ENCODE assay signal across 21 mouse cellular contexts in the genomic region with DNA sequence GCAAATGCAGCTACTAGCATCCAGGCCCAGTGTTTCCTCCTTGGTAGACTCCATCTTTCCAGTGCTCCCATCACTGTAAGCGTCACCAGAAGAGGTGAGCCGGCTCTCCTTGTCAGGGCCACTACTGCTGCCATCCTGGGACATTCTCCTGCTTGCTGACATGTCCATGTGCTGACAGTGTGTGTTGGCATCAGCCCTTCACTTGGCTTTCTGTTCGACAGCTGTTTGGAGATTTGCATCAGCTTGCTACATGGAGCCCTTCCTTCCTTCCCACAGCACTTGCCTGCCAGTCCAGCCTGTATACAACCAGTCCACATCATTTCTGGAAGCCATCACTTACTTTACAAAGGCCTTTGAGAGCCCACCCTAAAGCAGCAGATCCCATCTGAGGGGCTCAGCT. TPM values are rescaled to one million over a fixed set of nuclear protein-coding genes. Genes with fewer than 3 reads are reported as not detected.
DNase-seq lines count a peak whose midpoint lies in the region; ATAC-seq and TF ChIP-seq lines count a peak whose summit lies in the region.
"Had no signal": no experiment of that assay in that cellular context is flagged by ENCODE, and none has a peak within 500 bp of the region (broad histone marks: within the 10 kb centered on the region; RNA-seq: fewer than 3 reads in every experiment).

No protein-coding gene starts in this region.

- no peak overlapping the region for H3K9ac ChIP-seq in heart, embryonic 13.5 days
- no peak overlapping the region for H3K9ac ChIP-seq in liver, adult 2 months (ENCODE audit: low read depth, low read length)
- no peak overlapping the region for H3K9ac ChIP-seq in embryonic facial prominence, embryonic 12.5 days
- H3K9ac ChIP-seq in liver, embryonic 13.5 days: no peak overlapping the region
- H3K9ac ChIP-seq: embryonic facial prominence, embryonic 13.5 days; hindbrain, embryonic 15.5 days; liver, embryonic 15.5 days; neural tube, embryonic 13.5 days had no signal

- H3K4me3 ChIP-seq in heart, embryonic 13.5 days: no peak overlapping the region
- no peak overlapping the region for H3K4me3 ChIP-seq in liver, adult 2 months (ENCODE audit: insufficient read depth, low read depth, low read length)
- H3K4me3 ChIP-seq in embryonic facial prominence, embryonic 12.5 days: no peak overlapping the region
- H3K4me3 ChIP-seq in liver, embryonic 13.5 days (replicated peaks): no peak overlapping the region
- H3K4me3 ChIP-seq: embryonic facial prominence, embryonic 13.5 days; hindbrain, embryonic 15.5 days; liver, embryonic 15.5 days; neural tube, embryonic 13.5 days had no signal

- no peaks in the 10 kb centered on the region for H3K36me3 ChIP-seq in heart, embryonic 13.5 days
- H3K36me3 ChIP-seq in liver, adult 2 months (ENCODE audit: control insufficient read depth, insufficient read depth, low read length): no peaks in the 10 kb centered on the region
- 0 out of 2 replicates have a peak, but pooled peaks cover 5% of the 10 kb centered on the region for H3K36me3 ChIP-seq in embryonic facial prominence, embryonic 12.5 days
- H3K36me3 ChIP-seq in liver, embryonic 13.5 days: no peaks in the 10 kb centered on the region
- H3K36me3 ChIP-seq: embryonic facial prominence, embryonic 13.5 days; hindbrain, embryonic 15.5 days; liver, embryonic 15.5 days had no signal

- intact Hi-C loops in heart, postnatal 25 days (cut with DNase I): no loop called here

- ATAC-seq in heart, embryonic 13.5 days (ENCODE audit: extremely low read depth, insufficient number of reproducible peaks, low FRiP score, low TSS enrichment): no peak
- no peak for ATAC-seq in embryonic facial prominence, embryonic 12.5 days (ENCODE audit: insufficient number of reproducible peaks, insufficient read depth, low FRiP score, low TSS enrichment)
- no peak for ATAC-seq in liver, embryonic 13.5 days (ENCODE audit: low read depth)

- H3K9me3 ChIP-seq in heart, embryonic 13.5 days: no peaks in the 10 kb centered on the region
- H3K9me3 ChIP-seq in embryonic facial prominence, embryonic 12.5 days: no peaks in the 10 kb centered on the region
- H3K9me3 ChIP-seq in liver, embryonic 13.5 days (replicated peaks): no peaks in the 10 kb centered on the region
- H3K9me3 ChIP-seq: embryonic facial prominence, embryonic 13.5 days; hindbrain, embryonic 15.5 days; liver, embryonic 15.5 days; neural tube, embryonic 13.5 days had no signal

- 62% methylated on average over 3 of the region's 3 CpGs for WGBS in heart, embryonic 13.5 days
- WGBS in liver, adult 2 months: 88% methylated on average over 3 of the region's 3 CpGs
- 87% methylated on average over 3 of the region's 3 CpGs for WGBS in embryonic facial prominence, embryonic 12.5 days
- WGBS in liver, embryonic 13.5 days (ENCODE audit: insufficient replicate concordance): 64% methylated on average over 3 of the region's 3 CpGs

- H3K79me2 ChIP-seq in liver, adult 2 months (ENCODE audit: control insufficient read depth, insufficient read depth, low read length): no peaks in the 10 kb centered on the region

- no peak overlapping the region for H3K4me2 ChIP-seq in heart, embryonic 13.5 days
- H3K4me2 ChIP-seq in embryonic facial prominence, embryonic 12.5 days (replicated peaks): no peak overlapping the region
- H3K4me2 ChIP-seq in liver, embryonic 13.5 days: no peak overlapping the region
- H3K4me2 ChIP-seq: embryonic facial prominence, embryonic 13.5 days; hindbrain, embryonic 15.5 days; liver, embryonic 15.5 days; neural tube, embryonic 13.5 days had no signal

- peaks cover 51% of the 10 kb centered on the region for H3K4me1 ChIP-seq in heart, embryonic 13.5 days
- peaks cover 11% of the 10 kb centered on the region; the same call in 1 of the 2 replicates for H3K4me1 ChIP-seq in liver, adult 2 months (ENCODE audit: control insufficient read depth, insufficient read depth, low read length)
- peaks cover 10% of the 10 kb centered on the region; the same call in 1 of the 2 replicates for H3K4me1 ChIP-seq in embryonic facial prominence, embryonic 12.5 days
- H3K4me1 ChIP-seq in liver, embryonic 13.5 days (replicated peaks): peaks cover 19% of the 10 kb centered on the region
- H3K4me1 ChIP-seq: liver, embryonic 15.5 days; neural tube, embryonic 13.5 days had no signal

- H3K27ac ChIP-seq in heart, embryonic 13.5 days (replicated peaks): peak overlapping the region; percentile 72; the same call in 1 of the 2 replicates
- peak overlapping the region; percentile 43 for H3K27ac ChIP-seq in liver, adult 2 months (replicated peaks; ENCODE audit: insufficient read depth, low read depth, low read length)
- H3K27ac ChIP-seq in embryonic facial prominence, embryonic 12.5 days: 0 out of 2 replicates have a peak overlapping the region, but pooled peaks have one; percentile 36
- H3K27ac ChIP-seq in liver, embryonic 13.5 days: 0 out of 2 replicates have a peak overlapping the region, but pooled peaks have one; percentile 39
- H3K27ac ChIP-seq: hindbrain, embryonic 15.5 days; neural tube, embryonic 13.5 days had no signal

- TF ChIP-seq POLR2A in liver, adult 2 months (IDR thresholded peaks at IDR 0.05; ENCODE audit: extremely low read depth, insufficient read depth, low read length): no peak

- DNase-seq in heart, postnatal 25 days (ENCODE audit: low spot score): no peak
- no peak for DNase-seq in liver, adult 2 months (ENCODE audit: extremely low read depth, low read depth, low spot score)
- no peak for DNase-seq in liver
- no peak for DNase-seq in liver, embryonic 13.5 days
- no peak for DNase-seq in adrenal gland, postnatal 4 days (ENCODE audit: low spot score in 2 of 2)
- DNase-seq: adrenal gland, adult 2 months; cerebellum, adult 18-20 months; kidney, adult 9 months; thymus, adult 2 months had no signal

- H3K27me3 ChIP-seq in heart, embryonic 13.5 days (replicated peaks): no peaks in the 10 kb centered on the region
- no peaks in the 10 kb centered on the region for H3K27me3 ChIP-seq in liver, adult 2 months (ENCODE audit: control insufficient read depth, insufficient read depth, low read length)
- no peaks in the 10 kb centered on the region for H3K27me3 ChIP-seq in embryonic facial prominence, embryonic 12.5 days
- H3K27me3 ChIP-seq in liver, embryonic 13.5 days: peaks cover 10% of the 10 kb centered on the region; the same call in 1 of the 2 replicates
- H3K27me3 ChIP-seq: embryonic facial prominence, embryonic 13.5 days; hindbrain, embryonic 15.5 days; neural tube, embryonic 13.5 days had no signal

- TF ChIP-seq CTCF in liver, adult 2 months (IDR thresholded peaks at IDR 0.05; ENCODE audit: low read depth, low read length): no peak

RNA-seq across cellular contexts. Expression of a gene that starts 46.5 kb away (rescaled TPM):
- 4.8 and 5.7 TPM in 2 replicates for polyA plus RNA-seq in heart, embryonic 13.5 days (2015; fragmentation: Nextera tagmentation; extraction: Ambion mirVana)
- total RNA-seq in heart, postnatal 25 days (2021): under 1 TPM; 0.45 to 0.62 TPM
- 0.13 and 0.18 TPM in 2 replicates for total RNA-seq in liver, adult 2 months (2014; rRNA removed)
- 1.2 TPM in 2 replicates for polyA plus RNA-seq in liver, adult 2 months (2012; rRNA removed)
- polyA plus RNA-seq in embryonic facial prominence, embryonic 12.5 days (2016; fragmentation: Nextera tagmentation; extraction: Ambion mirVana): 11.4 and 12.5 TPM in 2 replicates
- polyA plus RNA-seq in liver, embryonic 13.5 days (2015; fragmentation: Nextera tagmentation; extraction: Ambion mirVana): 1.2 and 1.3 TPM in 2 replicates
- total RNA-seq in adrenal gland, postnatal 4 days (2021): 1 to 10 TPM; 6.4 to 7.0 TPM

RNA-seq across cellular contexts. Expression of a gene that starts 49.6 kb away (rescaled TPM):
- not detected in 2 replicates for polyA plus RNA-seq in heart, embryonic 13.5 days (2015; fragmentation: Nextera tagmentation; extraction: Ambion mirVana)
- not detected for total RNA-seq in heart, postnatal 25 days (2021)
- total RNA-seq in liver, adult 2 months (2014; rRNA removed): not detected in 2 replicates
- 0.87 TPM in 1 of 2 replicates, not detected in the other for polyA plus RNA-seq in liver, adult 2 months (2012; rRNA removed)
- polyA plus RNA-seq in embryonic facial prominence, embryonic 12.5 days (2016; fragmentation: Nextera tagmentation; extraction: Ambion mirVana): not detected in 2 replicates
- not detected in 2 replicates for polyA plus RNA-seq in liver, embryonic 13.5 days (2015; fragmentation: Nextera tagmentation; extraction: Ambion mirVana)
- not detected for total RNA-seq in adrenal gland, postnatal 4 days (2021)
- total RNA-seq: adrenal gland, adult 2 months; ES-E14; layer of hippocampus, adult 8-10 months; left cerebral cortex, adult 8-10 months; megakaryocyte progenitor cell, adult 5-6 weeks had no signal
- polyA plus RNA-seq: adrenal gland, adult 2 months; brain, embryonic 14.5 days; embryonic facial prominence, embryonic 13.5 days; forebrain, embryonic 11.5 days; hindbrain, embryonic 15.5 days; liver, embryonic 15.5 days; neural tube, embryonic 13.5 days had no signal

RNA-seq across cellular contexts. Expression of a gene that starts 51.8 kb away (rescaled TPM):
- polyA plus RNA-seq in heart, embryonic 13.5 days (2015; fragmentation: Nextera tagmentation; extraction: Ambion mirVana): not detected in 2 replicates
- not detected for total RNA-seq in heart, postnatal 25 days (2021)
- total RNA-seq in liver, adult 2 months (2014; rRNA removed): not detected in 2 replicates
- not detected in 2 replicates for polyA plus RNA-seq in liver, adult 2 months (2012; rRNA removed)
- not detected in 2 replicates for polyA plus RNA-seq in embryonic facial prominence, embryonic 12.5 days (2016; fragmentation: Nextera tagmentation; extraction: Ambion mirVana)
- not detected in 2 replicates for polyA plus RNA-seq in liver, embryonic 13.5 days (2015; fragmentation: Nextera tagmentation; extraction: Ambion mirVana)
- not detected for total RNA-seq in adrenal gland, postnatal 4 days (2021)
- total RNA-seq: adrenal gland, adult 2 months; ES-E14; layer of hippocampus, adult 8-10 months; left cerebral cortex, adult 8-10 months; megakaryocyte progenitor cell, adult 5-6 weeks had no signal
- polyA plus RNA-seq: adrenal gland, adult 2 months; brain, embryonic 14.5 days; embryonic facial prominence, embryonic 13.5 days; forebrain, embryonic 11.5 days; hindbrain, embryonic 15.5 days; liver, embryonic 15.5 days; neural tube, embryonic 13.5 days; thymus, adult 2 months had no signal

RNA-seq across cellular contexts. Expression of a gene that starts 57.1 kb away (rescaled TPM):
- polyA plus RNA-seq in heart, embryonic 13.5 days (2015; fragmentation: Nextera tagmentation; extraction: Ambion mirVana): not detected in 2 replicates
- not detected for total RNA-seq in heart, postnatal 25 days (2021)
- total RNA-seq in liver, adult 2 months (2014; rRNA removed): not detected in 2 replicates
- polyA plus RNA-seq in liver, adult 2 months (2012; rRNA removed): 0.22 TPM in 1 of 2 replicates, not detected in the other
- polyA plus RNA-seq in embryonic facial prominence, embryonic 12.5 days (2016; fragmentation: Nextera tagmentation; extraction: Ambion mirVana): not detected in 2 replicates
- not detected in 2 replicates for polyA plus RNA-seq in liver, embryonic 13.5 days (2015; fragmentation: Nextera tagmentation; extraction: Ambion mirVana)
- not detected for total RNA-seq in adrenal gland, postnatal 4 days (2021)
- total RNA-seq: adrenal gland, adult 2 months; ES-E14; layer of hippocampus, adult 8-10 months; left cerebral cortex, adult 8-10 months; megakaryocyte progenitor cell, adult 5-6 weeks had no signal
- polyA plus RNA-seq: brain, embryonic 14.5 days; embryonic facial prominence, embryonic 13.5 days; forebrain, embryonic 11.5 days; hindbrain, embryonic 15.5 days; liver, embryonic 15.5 days; neural tube, embryonic 13.5 days had no signal
